Mouse (Mus musculus) embryonic facial prominence, embryonic 15.5 days (tissue): Measurements from ENCODE around the gene Mafk. TPM values are rescaled to one million over a fixed set of nuclear protein-coding genes. Genes with fewer than 3 reads are reported as not detected.

Source experiments
- ATAC-seq: fragments of 200-750 bp; cut with Nextera tagmentation; 2 replicates; pipeline ENCODE4 v1.8.0; 2017; ENCODE audit warnings: low read depth, moderate TSS enrichment; ENCODE audit not compliant: insufficient number of reproducible peaks, low FRiP score, low TSS enrichment
- H3K27ac ChIP-seq: fragments of 300-500 bp; sonication (generic); replicated peaks from 2 replicates; pipeline ENCODE4 v1.5.1; 2015; ENCODE audit warnings: mild to moderate bottlenecking, inconsistent platforms
- H3K27me3 ChIP-seq: fragments of 300-500 bp; sonication (generic); 2 replicates; pipeline ENCODE4 v1.6.1; 2015; ENCODE audit warnings: inconsistent platforms
- H3K36me3 ChIP-seq: fragments of 300-500 bp; sonication (generic); 2 replicates; pipeline ENCODE4 v1.6.1; 2015; ENCODE audit warnings: mild to moderate bottlenecking, inconsistent platforms
- H3K4me1 ChIP-seq: fragments of 300-500 bp; sonication (generic); 2 replicates; pipeline ENCODE4 v1.6.1; 2015; ENCODE audit warnings: inconsistent platforms
- H3K4me2 ChIP-seq: fragments of 300-500 bp; sonication (generic); replicated peaks from 2 replicates; pipeline ENCODE4 v1.6.1; 2015; ENCODE audit warnings: mild to moderate bottlenecking, inconsistent platforms
- H3K4me3 ChIP-seq: fragments of 300-500 bp; sonication (generic); replicated peaks from 2 replicates; pipeline ENCODE4 v1.5.1; 2015; ENCODE audit warnings: mild to moderate bottlenecking, inconsistent platforms
- H3K9ac ChIP-seq: fragments of 300-500 bp; sonication (generic); 2 replicates; pipeline ENCODE4 v1.6.1; 2015; ENCODE audit warnings: inconsistent platforms
- H3K9me3 ChIP-seq: fragments of 300-500 bp; sonication (generic); replicated peaks from 2 replicates; pipeline ENCODE4 v1.6.1; 2016; ENCODE audit warnings: inconsistent platforms
- WGBS: fragments of 180-500 bp; shearing (Covaris S2); methylation state at CpG from one replicate; pipeline ENCODE4 v1.1.7; 2015; 5-methylcytosine and 5-hydroxymethylcytosine counted together
- polyA plus RNA-seq: library from polyadenylated mRNA; unstranded; fragments of >200 nt; fragmentation: Nextera tagmentation; extraction: Ambion mirVana; gene quantifications from 2 replicates; pipeline ENCODE4 v1.2.1, GENCODE M21; 2015

Gene Mafk
- polyA plus RNA-seq, 1 experiment from 2014 or later: 11.6 TPM

DNA sequence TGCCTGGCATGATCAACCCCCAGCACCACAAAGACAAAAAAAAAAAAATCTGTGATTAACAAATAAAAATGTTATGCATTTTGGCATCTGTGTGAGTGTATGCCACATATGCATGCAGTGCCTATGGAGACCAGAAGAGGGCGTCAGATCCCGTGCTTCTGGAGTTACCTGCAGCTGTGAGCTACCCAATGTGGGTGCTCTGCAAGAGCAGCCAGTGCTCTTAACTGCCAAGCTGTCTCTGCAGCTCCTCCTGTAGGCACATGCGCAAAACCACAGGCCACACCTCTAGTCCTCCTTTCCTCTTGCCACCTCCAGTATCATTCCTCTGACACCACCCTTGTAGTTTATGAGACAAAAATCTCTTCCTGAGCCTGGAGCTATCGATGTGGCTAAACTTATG is 18.1 kb downstream of the Mafk start:
- Histone ChIP-seq H3K4me2 (no peak overlapping the region), H3K27me3 (peaks cover 15% of the 10 kb centered on the region), H3K4me3 (no peak overlapping the region), H3K4me1 (peaks cover 3% of the 10 kb centered on the region; the same call in 1 of the 2 replicates), H3K9me3 (no peaks in the 10 kb centered on the region), H3K27ac (no peak overlapping the region), H3K36me3 (no peaks in the 10 kb centered on the region), H3K9ac (no peak overlapping the region)
- ATAC-seq: no peak
- 60% methylated on average over 4 of the region's 4 CpGs for WGBS

DNA sequence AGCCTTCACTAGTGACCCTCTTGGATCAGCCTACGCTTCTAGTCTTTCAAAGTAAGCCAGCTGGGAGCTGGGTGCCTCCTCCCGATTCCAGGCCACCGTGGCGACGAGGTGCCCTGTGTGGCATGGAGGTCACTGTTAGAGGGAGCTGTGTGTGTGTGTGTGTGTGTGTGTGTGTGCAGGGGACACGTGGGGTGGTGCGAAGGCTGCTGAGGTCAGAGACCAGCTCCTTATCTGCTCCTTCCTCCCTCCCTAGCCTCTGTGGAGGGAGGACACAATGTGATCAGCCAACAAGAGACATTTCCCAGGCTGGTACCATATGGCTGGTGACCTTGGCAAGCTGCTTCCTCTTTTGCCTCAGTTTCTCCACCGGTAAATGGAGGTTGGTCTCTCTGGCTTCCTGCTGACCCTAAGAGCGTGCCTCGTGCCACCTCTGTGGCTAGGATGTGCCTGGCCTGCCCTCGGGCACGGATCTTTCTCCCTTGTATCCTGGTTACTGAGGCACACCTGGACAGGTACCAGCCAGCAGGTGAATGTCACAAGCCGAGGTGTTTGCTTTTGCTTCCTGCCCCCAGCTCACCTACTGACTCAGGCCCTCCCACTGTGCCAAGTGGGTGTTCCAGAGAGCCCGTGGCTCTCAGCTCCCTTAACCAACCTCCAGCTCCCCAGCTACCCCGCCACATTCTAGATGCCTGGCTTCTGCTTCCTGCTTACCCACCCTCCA is 20.5 kb downstream of the Mafk start:
- no peaks in the 10 kb centered on the region for H3K4me1 ChIP-seq
- ATAC-seq: no peak
- H3K9me3 ChIP-seq: no peaks in the 10 kb centered on the region
- 78% methylated on average over 15 of the region's 15 CpGs for WGBS
- no peak overlapping the region for H3K4me3 ChIP-seq
- peaks cover 17% of the 10 kb centered on the region for H3K27me3 ChIP-seq
- no peak overlapping the region for H3K9ac ChIP-seq
- H3K27ac ChIP-seq: no peak overlapping the region
- H3K4me2 ChIP-seq: no peak overlapping the region
- H3K36me3 ChIP-seq: no peaks in the 10 kb centered on the region

DNA sequence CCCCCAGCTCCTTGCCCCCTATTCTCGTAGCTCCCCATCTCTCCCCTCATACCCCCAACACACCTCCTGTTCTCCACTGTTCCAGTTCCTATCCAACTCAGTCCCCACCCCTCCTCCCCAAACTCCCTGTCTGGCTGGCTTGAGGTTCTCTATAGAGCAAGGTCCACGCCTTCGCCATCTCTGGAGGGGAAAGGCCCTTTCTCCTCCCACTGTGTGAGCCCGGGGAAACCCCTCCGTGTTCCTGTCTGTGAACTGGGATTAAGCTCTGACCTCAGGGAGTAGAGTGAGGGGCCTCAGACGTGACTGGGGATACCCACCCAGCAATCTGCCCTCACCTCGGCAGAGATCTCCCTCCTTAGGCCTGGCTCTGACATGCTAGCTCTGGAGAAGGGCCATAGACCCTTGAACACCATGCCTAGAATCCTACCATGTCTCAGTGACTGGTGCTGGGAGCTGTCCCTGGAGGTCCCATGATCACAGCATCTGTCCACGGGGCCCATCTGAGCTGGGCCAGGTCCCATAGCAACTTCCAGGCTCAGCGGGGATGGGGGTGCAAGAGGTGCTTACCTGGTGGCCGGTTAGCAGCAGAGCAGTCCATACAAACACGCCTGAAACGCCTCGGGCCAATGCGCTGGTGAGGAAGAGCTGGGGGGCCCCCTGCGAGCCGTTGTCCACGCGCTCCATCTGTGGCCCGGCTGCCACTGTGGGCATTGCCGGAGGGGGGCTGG is 21.2 kb downstream of the Mafk start:
- ATAC-seq: no peak
- Histone ChIP-seq H3K27ac (no peak overlapping the region), H3K36me3 (no peaks in the 10 kb centered on the region), H3K9ac (no peak overlapping the region), H3K9me3 (no peaks in the 10 kb centered on the region), H3K4me2 (no peak overlapping the region), H3K27me3 (peaks cover 17% of the 10 kb centered on the region), H3K4me3 (no peak overlapping the region), H3K4me1 (no peaks in the 10 kb centered on the region)
- 57% methylated on average over 20 of the region's 20 CpGs for WGBS

DNA sequence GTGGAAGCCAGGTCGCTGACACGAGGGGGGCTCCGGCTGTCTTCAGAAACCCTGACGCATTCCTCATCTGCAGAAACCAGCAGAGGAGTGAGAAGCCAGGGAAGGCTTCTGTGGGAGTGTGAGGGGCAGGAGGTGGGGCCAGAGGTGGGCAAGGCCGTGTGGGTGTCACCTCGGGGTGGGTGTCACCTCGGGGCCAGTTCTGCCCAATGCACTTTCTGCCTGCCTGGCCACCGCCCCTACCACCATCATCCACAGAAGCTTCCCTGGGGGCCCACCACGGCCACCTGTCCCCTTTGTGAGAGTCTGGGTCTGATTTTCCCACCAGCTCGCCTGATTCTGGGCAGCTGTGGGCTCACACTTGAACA is 21.8 kb downstream of the Mafk start:
- Histone ChIP-seq H3K4me1 (no peaks in the 10 kb centered on the region), H3K36me3 (no peaks in the 10 kb centered on the region), H3K4me2 (no peak overlapping the region), H3K4me3 (no peak overlapping the region), H3K9ac (no peak overlapping the region), H3K9me3 (no peaks in the 10 kb centered on the region), H3K27ac (no peak overlapping the region), H3K27me3 (peaks cover 17% of the 10 kb centered on the region)
- no peak for ATAC-seq
- 34% methylated on average over 10 of the region's 10 CpGs for WGBS

DNA sequence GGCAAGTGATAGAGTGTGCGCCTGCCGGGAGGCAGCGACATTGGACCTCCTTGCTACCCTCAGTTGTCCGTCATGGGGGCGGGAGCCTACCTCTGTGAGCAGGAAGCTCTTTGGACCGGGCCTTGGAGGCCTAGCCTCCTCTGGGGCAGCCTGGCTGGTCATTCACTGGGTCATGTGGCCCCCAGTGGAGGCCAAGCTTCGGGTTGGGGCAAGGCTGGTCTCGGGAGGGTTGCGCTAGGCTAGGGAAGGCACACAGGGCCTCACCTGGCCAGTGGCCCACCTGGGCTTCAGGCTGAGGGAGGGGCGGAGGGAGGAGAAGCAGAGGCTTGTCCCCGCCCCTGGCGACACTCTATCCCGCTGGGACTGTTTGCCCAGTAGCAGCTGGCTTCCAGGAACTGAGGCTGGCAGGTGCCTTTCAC is 22.7 kb downstream of the Mafk start:
- Histone ChIP-seq H3K9ac (no peak overlapping the region), H3K27ac (no peak overlapping the region), H3K4me1 (no peaks in the 10 kb centered on the region), H3K9me3 (no peaks in the 10 kb centered on the region), H3K36me3 (no peaks in the 10 kb centered on the region), H3K27me3 (peaks cover 17% of the 10 kb centered on the region), H3K4me3 (peak overlapping the region; percentile 22; the same call in 1 of the 2 replicates), H3K4me2 (peak overlapping the region; percentile 27)
- ATAC-seq: peak; percentile 55
- WGBS: 6% methylated on average over 13 of the region's 13 CpGs

DNA sequence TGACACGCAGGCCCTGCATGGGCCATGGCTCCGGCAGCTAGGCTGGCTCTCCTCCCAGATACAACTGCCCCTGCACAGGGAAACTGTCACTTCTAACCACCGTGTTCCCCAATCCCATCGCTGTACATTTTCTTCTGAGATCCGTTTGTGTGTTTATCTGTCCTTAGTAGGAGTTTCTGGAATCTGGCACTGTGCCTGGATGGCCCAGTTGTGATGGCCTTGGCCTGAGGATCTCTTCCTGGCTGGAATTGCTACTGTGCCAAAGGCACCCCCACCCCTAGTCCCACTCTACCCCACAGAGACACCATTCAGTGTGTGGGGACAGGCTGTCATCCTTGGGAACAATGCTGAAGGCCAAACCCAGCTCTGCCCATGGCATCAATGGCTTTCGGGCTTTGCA is 24.7 kb downstream of the Mafk start:
- H3K27me3 ChIP-seq: peaks cover 17% of the 10 kb centered on the region
- WGBS: 78% methylated on average over 6 of the region's 6 CpGs
- no peaks in the 10 kb centered on the region for H3K4me1 ChIP-seq
- ATAC-seq: no peak
- H3K4me3 ChIP-seq: no peak overlapping the region
- no peaks in the 10 kb centered on the region for H3K9me3 ChIP-seq
- no peak overlapping the region for H3K27ac ChIP-seq
- H3K9ac ChIP-seq: no peak overlapping the region
- no peak overlapping the region for H3K4me2 ChIP-seq
- H3K36me3 ChIP-seq: no peaks in the 10 kb centered on the region

DNA sequence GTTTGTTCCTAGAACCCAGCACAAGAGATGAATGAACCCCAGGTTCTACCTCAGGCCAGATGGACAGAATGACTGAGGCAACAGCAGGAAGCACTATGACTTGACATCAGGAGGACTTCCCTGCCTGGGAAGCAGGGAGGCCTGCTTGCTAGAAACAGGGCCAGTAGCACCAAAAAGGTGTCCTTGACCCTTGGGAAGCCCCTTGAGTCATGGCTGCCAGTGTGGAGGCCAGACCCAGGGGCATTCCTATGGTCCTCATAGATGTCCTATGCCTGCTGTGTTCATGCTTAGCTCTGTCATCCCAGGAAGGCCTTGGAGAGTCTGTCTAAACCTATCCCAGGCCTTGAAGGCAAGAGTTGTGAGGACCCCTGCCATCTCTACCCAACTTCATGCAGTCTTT is 25.1 kb downstream of the Mafk start:
- peaks cover 17% of the 10 kb centered on the region for H3K27me3 ChIP-seq
- H3K4me1 ChIP-seq: no peaks in the 10 kb centered on the region
- ATAC-seq: no peak
- no peak overlapping the region for H3K27ac ChIP-seq
- no peak overlapping the region for H3K9ac ChIP-seq
- no peaks in the 10 kb centered on the region for H3K9me3 ChIP-seq
- no peaks in the 10 kb centered on the region for H3K36me3 ChIP-seq
- H3K4me2 ChIP-seq: no peak overlapping the region
- H3K4me3 ChIP-seq: no peak overlapping the region

DNA sequence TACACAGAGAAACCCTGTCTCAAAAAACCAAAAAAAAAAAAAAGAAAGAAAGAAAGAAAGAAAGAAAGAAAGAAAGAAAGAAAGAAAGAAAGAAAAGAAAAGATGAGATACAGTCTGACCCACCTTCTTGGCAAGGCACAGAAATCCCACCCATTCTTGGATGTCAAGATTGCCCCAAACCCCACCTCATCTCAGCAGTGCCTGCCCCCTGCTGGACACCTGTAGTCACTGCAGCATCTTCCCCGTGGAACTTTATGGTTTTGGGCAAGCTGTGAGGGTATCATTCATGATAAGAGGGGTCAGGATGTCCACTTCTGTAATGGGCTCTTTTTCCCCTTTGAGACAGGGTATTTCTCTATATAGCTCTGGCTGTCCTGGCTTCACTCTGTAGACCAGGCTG is 26.0 kb downstream of the Mafk start:
- 9% methylated on average over 1 of the region's 1 CpGs for WGBS
- H3K9ac ChIP-seq: no peak overlapping the region
- no peak for ATAC-seq
- H3K4me3 ChIP-seq: no peak overlapping the region
- H3K4me2 ChIP-seq: no peak overlapping the region
- no peaks in the 10 kb centered on the region for H3K9me3 ChIP-seq
- H3K27me3 ChIP-seq: peaks cover 17% of the 10 kb centered on the region
- peaks cover 7% of the 10 kb centered on the region for H3K36me3 ChIP-seq
- H3K4me1 ChIP-seq: no peaks in the 10 kb centered on the region
- no peak overlapping the region for H3K27ac ChIP-seq

DNA sequence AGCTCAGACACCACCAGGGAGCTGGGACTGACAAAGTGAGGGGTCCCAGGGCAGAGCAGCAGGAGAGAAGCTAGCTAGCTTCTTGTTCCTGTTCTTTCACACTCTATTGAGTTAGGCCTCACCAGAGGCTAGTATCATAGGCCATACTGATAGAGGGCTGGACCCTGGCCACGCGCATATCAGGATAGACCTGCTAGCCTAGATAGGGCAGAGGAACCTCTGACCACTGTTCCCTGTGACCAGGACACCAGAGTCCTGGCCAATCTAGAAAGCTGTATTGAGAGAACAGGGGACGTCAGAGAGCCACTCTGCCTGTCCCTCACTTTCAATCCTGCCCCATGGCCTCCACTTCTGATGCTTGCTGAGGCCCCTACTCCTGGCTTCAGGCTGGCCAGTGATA is 26.7 kb downstream of the Mafk start:
- no peaks in the 10 kb centered on the region for H3K9me3 ChIP-seq
- no peak for ATAC-seq
- H3K36me3 ChIP-seq: peaks cover 15% of the 10 kb centered on the region
- no peak overlapping the region for H3K4me2 ChIP-seq
- no peak overlapping the region for H3K27ac ChIP-seq
- peaks cover 12% of the 10 kb centered on the region for H3K27me3 ChIP-seq
- no peak overlapping the region for H3K4me3 ChIP-seq
- WGBS: 85% methylated on average over 3 of the region's 3 CpGs
- H3K9ac ChIP-seq: no peak overlapping the region
- H3K4me1 ChIP-seq: no peaks in the 10 kb centered on the region

DNA sequence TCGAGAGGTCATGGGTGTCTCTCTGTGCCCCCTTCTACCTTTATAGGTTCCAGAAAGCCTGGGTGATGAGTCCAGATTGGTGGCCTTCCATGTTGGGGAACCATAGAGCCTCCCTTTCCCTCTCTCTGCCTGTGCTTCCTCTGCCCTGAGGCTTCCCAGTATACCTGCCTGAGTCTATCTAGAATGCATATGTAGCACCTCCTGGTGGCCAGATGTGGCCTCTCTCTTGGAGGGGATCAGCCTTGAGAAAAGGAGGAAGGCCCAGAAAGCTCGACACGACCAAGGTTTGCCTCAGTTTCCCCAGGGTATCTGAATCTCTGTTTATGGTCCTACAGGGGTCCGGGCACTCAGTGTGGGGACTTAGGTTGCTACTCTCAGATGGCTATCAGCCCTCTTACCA is 27.5 kb downstream of the Mafk start:
- Histone ChIP-seq H3K9ac (no peak overlapping the region), H3K27me3 (peaks cover 8% of the 10 kb centered on the region), H3K4me1 (no peaks in the 10 kb centered on the region), H3K9me3 (no peaks in the 10 kb centered on the region), H3K4me3 (no peak overlapping the region), H3K27ac (no peak overlapping the region), H3K36me3 (peaks cover 23% of the 10 kb centered on the region), H3K4me2 (no peak overlapping the region)
- ATAC-seq: no peak
- 45% methylated on average over 4 of the region's 4 CpGs for WGBS

DNA sequence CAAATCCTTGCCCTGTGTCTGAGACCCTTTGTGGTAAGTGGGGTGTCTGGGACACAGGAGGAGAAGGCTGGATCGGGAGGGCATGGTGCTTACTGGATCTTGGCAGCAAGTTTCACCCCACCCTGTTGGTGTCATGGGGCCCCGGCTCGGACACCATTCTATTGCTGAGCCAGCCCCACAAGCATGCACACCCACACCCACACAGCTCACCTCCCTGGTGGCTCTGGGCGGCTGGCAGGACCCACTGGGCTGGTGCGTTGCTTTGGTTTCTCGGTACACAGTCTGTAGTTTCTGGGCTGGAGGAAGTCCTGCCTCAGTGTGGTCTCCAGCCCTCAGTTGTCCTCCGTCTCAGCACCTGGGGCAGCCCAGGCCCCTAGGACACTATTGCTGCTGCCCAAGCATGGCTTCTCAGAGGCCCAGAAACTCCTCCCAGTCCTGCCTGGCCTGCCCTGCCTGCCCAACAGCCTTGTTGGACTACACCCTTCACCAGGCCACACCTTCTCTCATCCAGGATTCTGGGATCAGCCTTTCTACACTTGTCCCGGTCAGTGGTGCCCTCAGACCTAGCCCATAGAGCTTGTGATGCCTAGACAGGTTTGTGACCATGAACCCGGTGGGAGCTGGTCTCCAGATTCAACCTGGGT is 28.3 kb downstream of the Mafk start, which contains the start of gene Tmem184a:
Gene Tmem184a, minus strand, starts transcription at position 380 of the 644 bp plus-strand sequence.
- H3K36me3 ChIP-seq: peaks cover 27% of the 10 kb centered on the region
- H3K9me3 ChIP-seq: no peaks in the 10 kb centered on the region
- 0 out of 2 replicates have a peak, but pooled peaks cover 2% of the 10 kb centered on the region for H3K27me3 ChIP-seq
- 77% methylated on average over 9 of the region's 9 CpGs for WGBS
- H3K4me2 ChIP-seq: no peak within 1 kb of the TSS
- no peaks in the 10 kb centered on the region for H3K4me1 ChIP-seq
- peak within 1 kb of the TSS; percentile 24 for H3K27ac ChIP-seq
- ATAC-seq: no peak
- no peak within 1 kb of the TSS for H3K9ac ChIP-seq
- no peak within 1 kb of the TSS for H3K4me3 ChIP-seq
